ENCODE assay signal across 9 mouse cellular contexts in the genomic region with DNA sequence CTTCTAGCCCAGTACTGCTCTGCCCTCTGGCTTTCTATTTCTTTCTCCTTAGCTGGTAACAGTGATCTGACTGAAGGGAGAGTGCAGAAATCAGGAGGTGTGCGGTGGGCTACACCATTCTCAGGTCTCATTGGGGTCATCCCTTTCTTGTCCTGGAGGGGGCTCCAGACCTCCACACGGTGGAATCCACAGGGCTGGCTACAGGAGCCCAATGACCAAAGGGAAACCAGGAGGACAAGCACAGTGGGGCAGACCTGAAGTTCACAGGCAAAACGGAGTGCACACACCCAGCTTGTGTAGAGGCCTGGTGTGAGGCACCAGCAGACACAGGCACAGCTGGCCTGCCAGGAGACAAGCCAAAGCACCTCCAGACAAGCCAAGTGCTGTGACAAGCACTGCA. TPM values are rescaled to one million over a fixed set of nuclear protein-coding genes. Genes with fewer than 3 reads are reported as not detected.
A peak's percentile ranks its signal among the peaks of the same experiment; 100 is the strongest.
DNase-seq lines count a peak whose midpoint lies in the region; ATAC-seq and TF ChIP-seq lines count a peak whose summit lies in the region.
"Had no signal": no experiment of that assay in that cellular context is flagged by ENCODE, and none has a peak within 500 bp of the region (broad histone marks: within the 10 kb centered on the region; RNA-seq: fewer than 3 reads in every experiment).

No protein-coding gene starts in this region.

- peaks cover 6% of the 10 kb centered on the region for H3K4me1 ChIP-seq in heart, adult 2 months (ENCODE audit: control insufficient read depth, insufficient read depth, low read length)
- H3K4me1 ChIP-seq in lung, embryonic 14.5 days (ENCODE audit: insufficient read depth): no peaks in the 10 kb centered on the region

- H3K27me3 ChIP-seq in heart, adult 2 months (ENCODE audit: control insufficient read depth, insufficient read depth, low read length): no peaks in the 10 kb centered on the region
- no peaks in the 10 kb centered on the region for H3K27me3 ChIP-seq in lung, embryonic 14.5 days (ENCODE audit: insufficient read depth, low read length)

- peak; percentile 54; the same call in 1 of the 2 replicates for TF ChIP-seq EP300 in heart, adult 2 months (IDR thresholded peaks at IDR 0.05; ENCODE audit: insufficient read depth, low read depth, low read length)

- no peaks in the 10 kb centered on the region for H3K9me3 ChIP-seq in lung, embryonic 14.5 days (ENCODE audit: low read depth, low read length)

- no peak for TF ChIP-seq POLR2A in heart, adult 2 months (IDR thresholded peaks at IDR 0.05; ENCODE audit: insufficient read depth, low read depth, low read length)

- intact Hi-C loops in heart, adult 2 months (cut with DNase I): loop anchor here (1.0 kb wide), 1 partner anchor 90 kb away; no protein-coding TSS in a partner anchor

- H3K4me3 ChIP-seq in heart, adult 2 months: no peak overlapping the region
- H3K4me3 ChIP-seq in lung, embryonic 14.5 days (ENCODE audit: low read depth, low read length): no peak overlapping the region
- H3K4me3 ChIP-seq: myocyte had no signal

- WGBS in heart, adult 2 months: 12% methylated on average over 3 of the region's 3 CpGs
- WGBS in lung, embryonic 14.5 days: 17% methylated on average over 3 of the region's 3 CpGs

- H3K27ac ChIP-seq in heart, adult 2 months: peak overlapping the region; percentile 48
- H3K27ac ChIP-seq in lung, embryonic 14.5 days (ENCODE audit: low read depth): no peak overlapping the region

- peak; percentile 70 for ATAC-seq in lung, embryonic 14.5 days (ENCODE audit: insufficient read depth)

- DNase-seq in A20 (ENCODE audit: low read depth, low spot score): peak; percentile 33
- peak; percentile 59 for DNase-seq in Muller cell, postnatal 12 days (ENCODE audit: inconsistent ontology term)
- DNase-seq in embryo, embryonic 10.5 days (ENCODE audit: low spot score): peak; percentile 79
- DNase-seq in heart, adult 2 months: peak; percentile 66 to 77
- DNase-seq in kidney, adult 11 months: peak; percentile 35
- peak; percentile 82 for DNase-seq in lung, embryonic 14.5 days
- DNase-seq in ovary, postnatal 14 days (ENCODE audit: low spot score): peak; percentile 44
- no peak for DNase-seq in thymus, postnatal 10 days (ENCODE audit: low spot score in 2 of 2)

- 0 out of 2 replicates have a peak overlapping the region, but pooled peaks have one; percentile 24 for H3K9ac ChIP-seq in heart, adult 2 months (ENCODE audit: low read depth, low read length)
- H3K9ac ChIP-seq in lung, embryonic 14.5 days: no peak overlapping the region

- no peaks in the 10 kb centered on the region for H3K79me2 ChIP-seq in heart, adult 2 months (replicated peaks; ENCODE audit: control insufficient read depth, insufficient read depth, low read length)

- H3K4me2 ChIP-seq in lung, embryonic 14.5 days: no peak overlapping the region

- peaks cover 16% of the 10 kb centered on the region for H3K36me3 ChIP-seq in heart, adult 2 months (ENCODE audit: control insufficient read depth, insufficient read depth, low read length)
- peaks cover 92% of the 10 kb centered on the region for H3K36me3 ChIP-seq in lung, embryonic 14.5 days (ENCODE audit: insufficient read depth)

- peak; percentile 92 for TF ChIP-seq CTCF in heart, adult 2 months (IDR thresholded peaks at IDR 0.05)
- TF ChIP-seq CTCF in lung, embryonic 14.5 days (IDR thresholded peaks at IDR 0.05; ENCODE audit: low read depth): peak; percentile 86

RNA-seq across cellular contexts. Expression of gene Rpl27a, which starts 9.4 kb away (rescaled TPM):
- 100 to 1,000 TPM; 102 to 105 TPM for total RNA-seq in heart, adult 2 months (2021)
- 136 and 167 TPM in 2 replicates for polyA plus RNA-seq in heart, adult 2 months (2012; rRNA removed)
- 157 and 166 TPM in 2 replicates for polyA plus RNA-seq in lung, embryonic 14.5 days (2014; fragmentation: Nextera tagmentation; extraction: Ambion mirVana)

RNA-seq across cellular contexts. Expression of gene Trim66, which starts 20.4 kb away (rescaled TPM):
- under 1 TPM in 1 of 2 experiments, not detected in 1; 0.21 TPM for total RNA-seq in heart, adult 2 months (2021)
- 0.14 and 0.15 TPM in 2 replicates for polyA plus RNA-seq in heart, adult 2 months (2012; rRNA removed)
- 0.04 and 0.05 TPM in 2 replicates for polyA plus RNA-seq in lung, embryonic 14.5 days (2014; fragmentation: Nextera tagmentation; extraction: Ambion mirVana)

Comparison
In these comparisons a context has a peak if more than half of its experiments do, and no peak if none do; other contexts are left out.
1. DNase-seq: peak in A20 (single experiment), Muller cell, postnatal 12 days (single experiment), embryo, embryonic 10.5 days (single experiment), heart, adult 2 months (2 of 2), kidney, adult 11 months (single experiment), lung, embryonic 14.5 days (single experiment) and ovary, postnatal 14 days (single experiment); none in thymus, postnatal 10 days (0 of 2).